Mouse (Mus musculus) embryonic facial prominence, embryonic 11.5 days (tissue): ENCODE measurements around the gene Ndufs8. TPM values are rescaled to one million over a fixed set of nuclear protein-coding genes. Genes with fewer than 3 reads are reported as not detected.

ENCODE experiments used
- polyA plus RNA-seq: library from polyadenylated mRNA; unstranded; fragments of >200 nt; fragmentation: Nextera tagmentation; extraction: Ambion mirVana; gene quantifications from 2 replicates; pipeline ENCODE4 v1.2.1, GENCODE M21; 2014

Ndufs8 gene
- polyA plus RNA-seq, 1 experiment from 2014 or later, result 248 TPM

Other genes with a start within 250 kb of the Ndufs8 start
- 5.2 and 5.3 TPM in 2 replicates for gene Lrp5, start 226.2 kb downstream of the Ndufs8 start, polyA plus RNA-seq
- 37.9 and 39.0 TPM in 2 replicates for gene 1810055G02Rik, start 204.5 kb downstream of the Ndufs8 start, polyA plus RNA-seq
- gene Kmt5b, start 145.4 kb downstream of the Ndufs8 start, polyA plus RNA-seq, result 28.4 and 30.8 TPM in 2 replicates
- 38.1 and 46.2 TPM in 2 replicates for gene Chka, start 61.0 kb downstream of the Ndufs8 start, polyA plus RNA-seq
- gene Tcirg1, start 5.6 kb downstream of the Ndufs8 start, polyA plus RNA-seq, result 16.3 and 21.8 TPM in 2 replicates
- 0.49 and 1.00 TPM in 2 replicates for gene Aldh3b1, start 17.0 kb upstream of the Ndufs8 start, polyA plus RNA-seq
- 6.0 and 6.3 TPM in 2 replicates for gene Unc93b1, start 22.4 kb upstream of the Ndufs8 start, polyA plus RNA-seq
- not detected in 2 replicates for gene Aldh3b3, start 45.9 kb upstream of the Ndufs8 start, polyA plus RNA-seq
- 1.2 and 1.6 TPM in 2 replicates for gene Aldh3b2, start 59.6 kb upstream of the Ndufs8 start, polyA plus RNA-seq
- gene Acy3, start 73.8 kb upstream of the Ndufs8 start, polyA plus RNA-seq, result 2.3 and 3.5 TPM in 2 replicates
- gene Tbx10, start 80.0 kb upstream of the Ndufs8 start, polyA plus RNA-seq, result 0.26 TPM in 1 of 2 replicates, not detected in the other
- 24.2 and 26.6 TPM in 2 replicates for gene Nudt8, start 87.8 kb upstream of the Ndufs8 start, polyA plus RNA-seq
- 1.3 and 1.4 TPM in 2 replicates for gene Gm49405, start 87.9 kb upstream of the Ndufs8 start, polyA plus RNA-seq
- 2.2 TPM in 2 replicates for gene Doc2g, start 90.5 kb upstream of the Ndufs8 start, polyA plus RNA-seq
- gene Ndufv1, start 100.0 kb upstream of the Ndufs8 start, polyA plus RNA-seq, result 190 and 205 TPM in 2 replicates
- 405 and 453 TPM in 2 replicates for gene Gstp1, start 125.2 kb upstream of the Ndufs8 start, polyA plus RNA-seq
- 2.2 and 2.3 TPM in 2 replicates for gene Gstp2, start 133.2 kb upstream of the Ndufs8 start, polyA plus RNA-seq
- gene Gstp3, start 146.8 kb upstream of the Ndufs8 start, polyA plus RNA-seq, result not detected in 2 replicates
- not detected in 2 replicates for gene Cabp2, start 168.8 kb upstream of the Ndufs8 start, polyA plus RNA-seq
- gene Cdk2ap2, start 184.4 kb upstream of the Ndufs8 start, polyA plus RNA-seq, result 58.6 and 69.0 TPM in 2 replicates
- gene Pitpnm1, start 187.2 kb upstream of the Ndufs8 start, polyA plus RNA-seq, result 6.3 and 7.3 TPM in 2 replicates
- 68.3 and 85.1 TPM in 2 replicates for gene Aip, start 213.1 kb upstream of the Ndufs8 start, polyA plus RNA-seq
- gene Gpr152, start 227.0 kb upstream of the Ndufs8 start, polyA plus RNA-seq, result not detected in 2 replicates
- gene Cabp4, start 231.3 kb upstream of the Ndufs8 start, polyA plus RNA-seq, result not detected in 2 replicates
- 108 and 122 TPM in 2 replicates for gene Coro1b, start 235.8 kb upstream of the Ndufs8 start, polyA plus RNA-seq
- gene Ptprcap, start 240.8 kb upstream of the Ndufs8 start, polyA plus RNA-seq, result 0.64 and 1.3 TPM in 2 replicates